Mouse (Mus musculus) myocyte (in vitro differentiated cells): ENCODE results near the gene Pgap3.

Source experiments
- CEBPB ChIP-seq: IDR thresholded peaks from 2 replicates; pipeline ENCODE4 v1.6.1; 2011; ENCODE audit warnings: mild to moderate bottlenecking, moderate library complexity; ENCODE audit not compliant: poor library complexity, insufficient read depth, severe bottlenecking
- MYOD1 ChIP-seq, 3 experiments: IDR thresholded peaks; one replicate each; pipeline ENCODE4 v1.6.1; 2011; ENCODE audit warnings: control low read depth in 2 of 3, low read depth in 2 of 3, mild to moderate bottlenecking in 2 of 3, moderate library complexity in 1 of 3; ENCODE audit not compliant: insufficient read length in 2 of 3, control insufficient read depth in 1 of 3
- POLR2A ChIP-seq: IDR thresholded peaks from one replicate; pipeline ENCODE4 v1.6.1; 2011; ENCODE audit warnings: low read depth, mild to moderate bottlenecking, control low read depth, moderate library complexity; ENCODE audit not compliant: insufficient read length
- POLR2AphosphoS2 ChIP-seq: IDR thresholded peaks from one replicate; pipeline ENCODE4 v1.6.1; 2011; ENCODE audit warnings: low read depth, control low read depth; ENCODE audit not compliant: insufficient read length
- REST ChIP-seq: IDR thresholded peaks from one replicate; pipeline ENCODE4 v1.6.1; 2011; ENCODE audit warnings: mild to moderate bottlenecking, control low read depth, moderate library complexity; ENCODE audit not compliant: insufficient read depth, insufficient read length
- TCF12 ChIP-seq: IDR thresholded peaks from one replicate; pipeline ENCODE4 v1.6.1; 2011; ENCODE audit warnings: mild to moderate bottlenecking, control low read depth; ENCODE audit not compliant: poor library complexity, insufficient read depth, severe bottlenecking

- TF ChIP-seq CEBPB (no peak), POLR2A (no peak), REST (no peak), TCF12 (no peak), POLR2AphosphoS2 (no peak), MYOD1 (IDR thresholded peaks at IDR 0.05; ENCODE audit: control insufficient read depth in 1 of 3, insufficient read length in 2 of 3, low read depth in 2 of 3) (no peak)
Measured at GRCm38 (mm10) chr11:98374266-98374665, 26.0 kb downstream of the Pgap3 start.
